Mouse (Mus musculus) macrophage (primary cell): ENCODE data around the gene Rslcan18. TPM values are rescaled to one million over a fixed set of nuclear protein-coding genes. Genes with fewer than 3 reads are reported as not detected.

Source experiments
- H3K27ac ChIP-seq: fragments of 350-480 bp; formaldehyde crosslinking; 2 replicates; pipeline ENCODE4 v1.9.0; 2021
- H3K36me3 ChIP-seq: fragments of 350-480 bp; formaldehyde crosslinking; 2 replicates; pipeline ENCODE4 v1.9.0; 2021; ENCODE audit errors: inconsistent target
- H3K4me3 ChIP-seq: fragments of 350-480 bp; formaldehyde crosslinking; 2 replicates; pipeline ENCODE4 v1.9.0; 2021; ENCODE audit errors: inconsistent target
- H3K79me2 ChIP-seq: fragments of 350-480 bp; formaldehyde crosslinking; 2 replicates; pipeline ENCODE4 v1.9.0; 2021; ENCODE audit errors: inconsistent target
- WGBS: methylation state at CpG from one replicate; pipeline ENCODE4 v1.1.7; 2026; ENCODE audit warnings: inconsistent platforms; ENCODE audit not compliant: missing documents; 5-methylcytosine and 5-hydroxymethylcytosine counted together
- polyA plus RNA-seq: library from polyadenylated mRNA; stranded (reverse); fragments of 250-400 nt; gene quantifications from 3 replicates; pipeline ENCODE4 v1.2.4, GENCODE M21; 2018; ENCODE audit warnings: inconsistent platforms

The Rslcan18 gene
- polyA plus RNA-seq, 1 experiment from 2014 or later: 1.3 TPM

DNA sequence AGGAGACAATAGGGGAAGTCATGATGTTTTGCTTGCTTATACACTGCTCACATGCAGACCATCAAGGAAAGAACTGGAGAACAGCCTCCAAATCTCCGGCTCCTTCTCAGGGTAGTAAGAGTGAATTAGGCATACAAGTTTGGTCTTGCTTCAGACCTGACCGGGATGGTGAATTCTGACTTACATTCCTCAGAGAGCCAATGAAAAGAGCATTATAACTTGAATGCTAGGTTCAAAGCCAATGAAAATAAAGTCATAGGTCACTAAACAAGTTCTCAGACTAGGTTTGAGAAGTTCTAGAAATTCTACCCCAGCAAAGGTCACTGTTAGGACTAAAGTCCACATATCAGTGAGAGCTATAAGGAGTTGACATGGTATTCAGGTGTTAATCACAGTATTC lies 38.8 kb downstream of the Rslcan18 start:
- H3K79me2 ChIP-seq: no peaks in the 10 kb centered on the region
- H3K4me3 ChIP-seq: no peak overlapping the region
- H3K27ac ChIP-seq: no peak overlapping the region
- WGBS: 100% methylated on average over 2 of the region's 2 CpGs
- H3K36me3 ChIP-seq: peaks cover 13% of the 10 kb centered on the region; the same call in 1 of the 2 replicates

DNA sequence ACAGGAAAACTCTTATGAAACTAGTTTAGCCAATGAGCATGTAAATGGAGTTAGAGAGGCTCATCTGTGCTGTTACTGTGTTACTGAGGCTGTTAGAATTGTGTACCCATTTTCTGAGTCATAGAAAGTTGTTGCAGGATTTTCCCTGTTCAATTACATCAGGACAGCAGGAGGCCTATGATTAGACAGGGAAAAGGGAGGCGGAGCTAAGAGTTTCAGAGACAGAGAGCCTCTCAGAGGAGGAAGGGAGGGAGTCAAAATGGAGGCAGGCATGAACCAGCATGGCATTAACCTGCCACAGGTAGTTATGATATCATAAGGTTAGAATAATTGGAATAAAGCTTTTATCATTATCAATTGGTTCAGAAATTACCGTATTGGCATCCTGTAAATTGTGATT lies 43.3 kb downstream of the Rslcan18 start:
- no peaks in the 10 kb centered on the region for H3K79me2 ChIP-seq
- H3K36me3 ChIP-seq: peaks cover 32% of the 10 kb centered on the region
- H3K4me3 ChIP-seq: no peak overlapping the region
- WGBS: 92% methylated on average over 2 of the region's 2 CpGs
- H3K27ac ChIP-seq: no peak overlapping the region

GRCm38 (mm10) chr13:67065386-67065785 lies 50.7 kb downstream of the Rslcan18 start:
- no peaks in the 10 kb centered on the region for H3K79me2 ChIP-seq
- peaks cover 9% of the 10 kb centered on the region for H3K36me3 ChIP-seq
- 94% methylated on average over 8 of the region's 8 CpGs for WGBS
- H3K27ac ChIP-seq: no peak overlapping the region
- H3K4me3 ChIP-seq: no peak overlapping the region

DNA sequence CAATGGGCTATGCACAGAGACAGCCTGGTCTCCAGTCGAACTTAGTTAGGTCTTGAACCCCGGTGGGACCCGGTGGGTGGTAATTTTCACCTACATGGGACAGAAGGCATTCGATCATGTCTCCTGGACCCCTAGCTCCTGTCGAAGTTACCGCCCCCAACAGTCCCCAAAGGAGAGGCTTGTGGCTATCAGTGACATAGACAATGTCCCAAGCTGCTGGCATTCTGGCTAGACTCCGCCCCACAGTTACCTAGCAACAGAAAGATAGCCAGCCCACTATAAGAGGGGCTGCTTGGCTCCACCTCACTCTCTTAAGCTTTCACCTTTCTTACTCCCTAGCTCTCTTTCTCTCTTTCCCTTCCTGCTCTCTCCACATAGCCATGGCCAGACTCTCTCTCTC lies 53.6 kb downstream of the Rslcan18 start:
- Histone ChIP-seq H3K4me3 (no peak overlapping the region), H3K36me3 (no peaks in the 10 kb centered on the region), H3K27ac (no peak overlapping the region), H3K79me2 (peaks cover 10% of the 10 kb centered on the region; the same call in 1 of the 2 replicates)
- 76% methylated on average over 7 of the region's 7 CpGs for WGBS

- no peaks in the 10 kb centered on the region for H3K36me3 ChIP-seq
- peak within 1 kb of the TSS; percentile 74 for H3K4me3 ChIP-seq
- H3K79me2 ChIP-seq: peaks cover 10% of the 10 kb centered on the region; the same call in 1 of the 2 replicates
- H3K27ac ChIP-seq: peak within 1 kb of the TSS; percentile 77
- WGBS: under 1% methylated on average over 25 of the region's 27 CpGs
Measured at GRCm38 (mm10) chr13:67060786-67061358, 55.2 kb downstream of the Rslcan18 start, which contains the start of gene Zfp712. TSS of gene Zfp712 (minus strand) at chr13:67061170.

GRCm38 (mm10) chr13:67060161-67060785 lies 55.8 kb downstream of the Rslcan18 start:
- Histone ChIP-seq H3K79me2 (peaks cover 10% of the 10 kb centered on the region; the same call in 1 of the 2 replicates), H3K4me3 (peak overlapping the region; percentile 74), H3K27ac (peak overlapping the region; percentile 77; the same call in 1 of the 2 replicates), H3K36me3 (no peaks in the 10 kb centered on the region)
- 11% methylated on average over 12 of the region's 12 CpGs for WGBS

Other genes with a start within 250 kb of the Rslcan18 start
- 0.35 to 1.3 TPM (median 1.3 TPM) in 3 replicates for gene Gm10767, start 211.3 kb downstream of the Rslcan18 start, polyA plus RNA-seq
- gene Zfp712, start 55.1 kb downstream of the Rslcan18 start, polyA plus RNA-seq: 0.75 to 2.1 TPM (median 1.5 TPM) in 3 replicates
- gene Zfp708, start 18.3 kb downstream of the Rslcan18 start, polyA plus RNA-seq: 1.1 to 2.6 TPM (median 1.2 TPM) in 3 replicates
- gene Gm28557, start 7.7 kb downstream of the Rslcan18 start, polyA plus RNA-seq: 1.6 to 4.1 TPM (median 1.7 TPM) in 3 replicates
- gene Zfp759, start 5.4 kb upstream of the Rslcan18 start, polyA plus RNA-seq: 1.9 to 4.9 TPM (median 2.7 TPM) in 3 replicates
- 6.0 to 10.7 TPM (median 8.7 TPM) in 3 replicates for gene Rsl1, start 56.9 kb upstream of the Rslcan18 start, polyA plus RNA-seq
- gene Zfp455, start 78.2 kb upstream of the Rslcan18 start, polyA plus RNA-seq: 4.4 to 6.6 TPM (median 5.4 TPM) in 3 replicates
- gene Zfp458, start 162.2 kb upstream of the Rslcan18 start, polyA plus RNA-seq: 1.3 to 2.5 TPM (median 1.3 TPM) in 3 replicates
- not detected in 3 replicates for gene Zfp457, start 190.2 kb upstream of the Rslcan18 start, polyA plus RNA-seq
- 2.8 to 5.1 TPM (median 3.8 TPM) in 3 replicates for gene Zfp595, start 216.3 kb upstream of the Rslcan18 start, polyA plus RNA-seq
- not detected in 3 replicates for gene Gm28044, start 244.3 kb upstream of the Rslcan18 start, polyA plus RNA-seq
- gene Zfp953, start 244.3 kb upstream of the Rslcan18 start, polyA plus RNA-seq: 2.7 to 4.7 TPM (median 4.4 TPM) in 3 replicates